In the genomic region with DNA sequence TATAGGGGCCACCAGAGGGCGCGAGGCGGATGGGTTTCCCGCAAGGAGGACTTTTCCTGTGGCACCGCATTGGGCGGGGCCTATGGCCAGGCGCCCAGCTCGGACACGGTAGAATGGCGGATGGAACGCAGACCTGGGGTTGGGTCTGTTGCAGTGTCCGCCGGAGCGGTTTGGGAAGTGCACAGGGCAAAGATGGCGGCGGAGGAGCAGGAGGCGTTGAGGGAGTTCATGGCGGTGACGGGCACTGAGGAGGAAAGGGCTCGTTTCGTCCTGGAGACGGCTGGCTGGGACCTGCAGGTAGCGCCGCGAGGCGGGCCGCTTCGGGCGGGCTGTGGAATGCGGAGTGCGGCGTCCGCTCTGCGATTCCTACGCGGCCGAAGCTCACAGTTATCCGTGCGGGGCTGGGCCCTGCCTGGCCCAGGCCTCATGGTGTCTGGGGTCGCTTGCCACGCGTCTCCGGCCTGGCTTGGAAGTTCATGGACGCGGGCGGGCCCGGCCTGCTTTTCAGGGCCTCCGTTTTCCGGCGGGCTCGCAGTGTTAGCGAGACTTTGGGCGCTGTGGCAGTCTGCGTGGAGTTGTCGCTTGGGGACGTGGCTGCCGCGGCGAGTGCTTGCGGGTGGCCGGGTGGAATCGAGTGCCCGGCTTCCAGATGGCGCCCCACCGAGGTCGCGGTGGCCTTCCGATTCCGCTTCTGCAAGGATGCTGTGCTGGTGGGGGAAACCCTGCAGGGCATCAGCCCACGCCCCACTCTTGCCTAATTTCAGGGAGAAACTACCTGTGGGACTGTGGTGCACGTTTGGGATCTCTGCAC, we compare ENCODE assay signal across 8 mouse cellular contexts. TPM values are rescaled to one million over a fixed set of nuclear protein-coding genes. Genes with fewer than 3 reads are reported as not detected.
DNase-seq lines count a peak whose midpoint lies in the region; ATAC-seq and TF ChIP-seq lines count a peak whose summit lies in the region.
"Not testable (repeated sequence)": the region's sequence is repeated elsewhere in the genome, so short reads cannot be mapped to it uniquely, and the experiment has no call there.

No protein-coding gene starts in this region.

- WGBS in forebrain, embryonic 11.5 days = 16% methylated on average over 63 of the region's 71 CpGs
- WGBS in heart, embryonic 16.5 days = 9% methylated on average over 68 of the region's 71 CpGs
- 8% methylated on average over 71 of the region's 71 CpGs for WGBS in liver, embryonic 15.5 days (ENCODE audit: insufficient replicate concordance)
- 12% methylated on average over 71 of the region's 71 CpGs for WGBS in neural tube, embryonic 12.5 days

- ATAC-seq in forebrain, embryonic 11.5 days (replicated peaks; ENCODE audit: low FRiP score) = peak; percentile 100
- peak; percentile 100 for ATAC-seq in heart, embryonic 16.5 days (replicated peaks; ENCODE audit: extremely low read depth, insufficient read depth, low FRiP score)
- ATAC-seq in liver, embryonic 15.5 days (ENCODE audit: insufficient read depth) = peak; percentile 100
- peak; percentile 100 for ATAC-seq in neural tube, embryonic 12.5 days (ENCODE audit: low FRiP score, low read depth)

- TF ChIP-seq RAD21 in CH12.LX (IDR thresholded peaks at IDR 0.05; ENCODE audit: low read depth, low read length) = not testable (repeated sequence)

- TF ChIP-seq POLR2A in CH12.LX (IDR thresholded peaks at IDR 0.05; ENCODE audit: low read depth, low read length) = peak; percentile 69

- not testable (repeated sequence) for H3K27me3 ChIP-seq in CH12.LX (replicated peaks); forebrain, embryonic 11.5 days (ENCODE audit: control insufficient read depth, insufficient read depth, low read length); heart, embryonic 16.5 days (ENCODE audit: control insufficient read depth, insufficient read depth, low read length); liver, embryonic 15.5 days; neural tube, embryonic 12.5 days (replicated peaks)

- TF ChIP-seq EP300 in CH12.LX (IDR thresholded peaks at IDR 0.05; ENCODE audit: low read length) = not testable (repeated sequence)

- not testable (repeated sequence) for H3K9me3 ChIP-seq in CH12.LX (replicated peaks; ENCODE audit: low read length); forebrain, embryonic 11.5 days (ENCODE audit: control insufficient read depth, low read length); heart, embryonic 16.5 days (replicated peaks; ENCODE audit: control insufficient read depth, low read length); liver, embryonic 15.5 days (replicated peaks); neural tube, embryonic 12.5 days

- H3K4me1 ChIP-seq in CH12.LX (ENCODE audit: control insufficient read depth in 1 of 2, insufficient read depth in 2 of 2) = 0 out of 4 replicates have a peak, but pooled peaks cover 0 to 12% of the 10 kb centered on the region in 2 experiments
- H3K4me1 ChIP-seq in forebrain, embryonic 11.5 days (replicated peaks; ENCODE audit: control insufficient read depth, insufficient read depth, low read length); heart, embryonic 16.5 days (ENCODE audit: control insufficient read depth, insufficient read depth, low read length); liver, embryonic 15.5 days (replicated peaks); neural tube, embryonic 12.5 days: not testable (repeated sequence)

- not testable (repeated sequence) for H3K4me2 ChIP-seq in CH12.LX (ENCODE audit: insufficient read depth, low read depth, poor library complexity, severe bottlenecking)
- H3K4me2 ChIP-seq in forebrain, embryonic 11.5 days (ENCODE audit: low read depth, low read length, severe bottlenecking) = peak overlapping the region; percentile 40; the same call in 1 of the 2 replicates
- peak overlapping the region; percentile 57 for H3K4me2 ChIP-seq in heart, embryonic 16.5 days (ENCODE audit: low read depth, low read length)
- H3K4me2 ChIP-seq in liver, embryonic 15.5 days = peak overlapping the region; percentile 70
- peak overlapping the region; percentile 52 for H3K4me2 ChIP-seq in neural tube, embryonic 12.5 days (replicated peaks)

- not testable (repeated sequence) for H3K27ac ChIP-seq in CH12.LX (ENCODE audit: insufficient read depth, low read depth); forebrain, embryonic 11.5 days (ENCODE audit: low read depth, low read length)
- peak overlapping the region; percentile 84 for H3K27ac ChIP-seq in heart, embryonic 16.5 days (ENCODE audit: low read length)
- H3K27ac ChIP-seq in liver, embryonic 15.5 days (replicated peaks) = peak overlapping the region; percentile 51; the same call in 1 of the 2 replicates
- peak overlapping the region; percentile 69; the same call in 1 of the 2 replicates for H3K27ac ChIP-seq in neural tube, embryonic 12.5 days

- peak; percentile 92 for DNase-seq in CH12.LX (ENCODE audit: extremely low read depth)
- peak; percentile 94 for DNase-seq in c-Kit-positive CD71-positive TER-119-negative erythroid progenitor cells, embryonic 14.5 days (ENCODE audit: low read depth)
- peak; percentile 96 for DNase-seq in forebrain, embryonic 11.5 days (ENCODE audit: low spot score)
- DNase-seq in kidney, postnatal 36 days = peak; percentile 98
- DNase-seq in telencephalon, adult 2 months (ENCODE audit: low read depth, low spot score) = peak; percentile 96

- TF ChIP-seq CTCF in CH12.LX (conservative IDR thresholded peaks at IDR 0.05 in 1 of 2, IDR thresholded peaks at IDR 0.05 in 1 of 2; ENCODE audit: low read depth in 2 of 2, low read length in 2 of 2) = not testable (repeated sequence)

- dilution Hi-C loops in CH12.LX (cut with MboI; ENCODE audit: extremely low pct_ligation_motif_present, extremely low pct_unique_long_range_greater_than_20kb, low sequenced_read_pairs) = not testable (repeated sequence)

- H3K36me3 ChIP-seq in CH12.LX (replicated peaks in 1 of 2; ENCODE audit: control insufficient read depth in 1 of 2, insufficient read depth in 1 of 2, low read length in 1 of 2); forebrain, embryonic 11.5 days (ENCODE audit: control insufficient read depth, insufficient read depth, low read length); heart, embryonic 16.5 days (ENCODE audit: control insufficient read depth, insufficient read depth); liver, embryonic 15.5 days (replicated peaks); neural tube, embryonic 12.5 days: not testable (repeated sequence)

- H3K4me3 ChIP-seq in CH12.LX (replicated peaks in 1 of 3; ENCODE audit: low read depth in 2 of 3, low read length in 2 of 3, poor library complexity in 1 of 3) = peak overlapping the region; percentile 54 to 81 (median 75)
- H3K4me3 ChIP-seq in forebrain, embryonic 11.5 days (ENCODE audit: low read depth, low read length) = peak overlapping the region; percentile 45
- H3K4me3 ChIP-seq in heart, embryonic 16.5 days (ENCODE audit: low read length) = peak overlapping the region; percentile 65
- peak overlapping the region; percentile 66 for H3K4me3 ChIP-seq in liver, embryonic 15.5 days (replicated peaks)
- peak overlapping the region; percentile 55 for H3K4me3 ChIP-seq in neural tube, embryonic 12.5 days

- H3K79me2 ChIP-seq in CH12.LX (replicated peaks; ENCODE audit: control insufficient read depth, extremely low read depth, insufficient read depth, poor library complexity, severe bottlenecking) = not testable (repeated sequence)

- in situ Hi-C loops in CH12.LX (cut with MboI; ENCODE audit: low pct_ligation_motif_present, low pct_unique_long_range_greater_than_20kb, low sequenced_read_pairs) = not testable (repeated sequence)

- peak overlapping the region; percentile 93 for H3K9ac ChIP-seq in CH12.LX (ENCODE audit: insufficient read depth, low read depth)
- H3K9ac ChIP-seq in forebrain, embryonic 11.5 days (ENCODE audit: low read length) = peak overlapping the region; percentile 71
- peak overlapping the region; percentile 90 for H3K9ac ChIP-seq in heart, embryonic 16.5 days (ENCODE audit: low read length)
- H3K9ac ChIP-seq in liver, embryonic 15.5 days = peak overlapping the region; percentile 68
- peak overlapping the region; percentile 83 for H3K9ac ChIP-seq in neural tube, embryonic 12.5 days

TF ChIP-seq in CH12.LX, 34 proteins besides CTCF, POLR2A, EP300 and RAD21:
- TF ChIP-seq HCFC1 (IDR thresholded peaks at IDR 0.05; ENCODE audit: low read depth, low read length) (peak; percentile 70), KAT2A (IDR thresholded peaks at IDR 0.05; ENCODE audit: insufficient replicate concordance, low read length) (0 out of 2 replicates have a peak, but pooled peaks have one; percentile 40), ELF1 (IDR thresholded peaks at IDR 0.05; ENCODE audit: low read depth, low read length) (peak; percentile 48), MXI1 (IDR thresholded peaks at IDR 0.05; ENCODE audit: low read depth, low read length) (peak; percentile 20; the same call in 1 of the 2 replicates), MEF2A (IDR thresholded peaks at IDR 0.05; ENCODE audit: borderline replicate concordance, low read depth, low read length) (peak; percentile 22; the same call in 1 of the 2 replicates), MAX (IDR thresholded peaks at IDR 0.05; ENCODE audit: low read length) (0 out of 2 replicates have a peak, but pooled peaks have one; percentile 32), TCF12 (IDR thresholded peaks at IDR 0.05; ENCODE audit: low read depth, low read length) (peak; percentile 82), TBP (conservative IDR thresholded peaks at IDR 0.05; ENCODE audit: low read depth, low read length) (0 out of 2 replicates have a peak, but pooled peaks have one; percentile 47), SIN3A (IDR thresholded peaks at IDR 0.05; ENCODE audit: low read length) (peak; percentile 29; the same call in 1 of the 2 replicates), NRF1 (IDR thresholded peaks at IDR 0.05; ENCODE audit: low read depth, low read length) (peak; percentile 59), IRF4 (IDR thresholded peaks at IDR 0.05; ENCODE audit: low read depth, low read length) (0 out of 2 replicates have a peak, but pooled peaks have one; percentile 24)

RNA-seq across cellular contexts. Expression of a gene that starts 55.4 kb away (rescaled TPM):
- total RNA-seq in CH12.LX (2012; rRNA removed) = not detected in 2 replicates
- total RNA-seq in CH12.LX (2014; rRNA removed) = not detected in 2 replicates
- polyA plus RNA-seq in CH12.LX (2012; ENCODE audit: insufficient read length, low read depth) = not detected in 2 replicates
- polyA plus RNA-seq in forebrain, embryonic 11.5 days (2014; fragmentation: Nextera tagmentation; extraction: Ambion mirVana) = not detected in 2 replicates
- not detected in 2 replicates for polyA plus RNA-seq in heart, embryonic 16.5 days (2015; fragmentation: Nextera tagmentation; extraction: Ambion mirVana)
- polyA plus RNA-seq in liver, embryonic 15.5 days (2015; fragmentation: Nextera tagmentation; extraction: Ambion mirVana) = not detected in 2 replicates
- polyA plus RNA-seq in neural tube, embryonic 12.5 days (2016; fragmentation: Nextera tagmentation; extraction: Ambion mirVana) = not detected in 2 replicates
